Mouse (Mus musculus) stomach, embryonic 16.5 days (tissue): ENCODE measurements around the gene Mymx. TPM values are rescaled to one million over a fixed set of nuclear protein-coding genes. Genes with fewer than 3 reads are reported as not detected.

Experiments
- ATAC-seq: fragments of 200-750 bp; cut with Nextera tagmentation; 2 replicates; pipeline ENCODE4 v1.8.0; 2017; ENCODE audit warnings: moderate number of reproducible peaks, moderate TSS enrichment; ENCODE audit not compliant: insufficient read depth, low FRiP score
- H3K27ac ChIP-seq: fragments of 300-500 bp; sonication (generic); 2 replicates; pipeline ENCODE4 v1.5.1; 2014; ENCODE audit warnings: low read length
- H3K27me3 ChIP-seq: fragments of 300-500 bp; sonication (generic); 2 replicates; pipeline ENCODE4 v1.6.1; 2014; ENCODE audit warnings: low read length, control low read depth, mixed read lengths; ENCODE audit not compliant: control insufficient read depth, insufficient read depth
- H3K36me3 ChIP-seq: fragments of 300-500 bp; sonication (generic); 2 replicates; pipeline ENCODE4 v1.6.1; 2014; ENCODE audit warnings: low read length; ENCODE audit not compliant: control insufficient read depth, insufficient read depth
- H3K4me1 ChIP-seq: fragments of 300-500 bp; sonication (generic); 2 replicates; pipeline ENCODE4 v1.6.1; 2014; ENCODE audit warnings: low read length, control low read depth, mixed read lengths; ENCODE audit not compliant: control insufficient read depth, insufficient read depth
- H3K4me2 ChIP-seq: fragments of 300-500 bp; sonication (generic); 2 replicates; pipeline ENCODE4 v1.6.1; 2014; ENCODE audit warnings: low read depth, low read length, mixed read lengths
- H3K4me3 ChIP-seq: fragments of 300-500 bp; sonication (generic); replicated peaks from 2 replicates; pipeline ENCODE4 v1.5.1; 2014; ENCODE audit warnings: mild to moderate bottlenecking, low read length
- H3K9ac ChIP-seq: fragments of 300-500 bp; sonication (generic); 2 replicates; pipeline ENCODE4 v1.6.1; 2014; ENCODE audit warnings: low read length
- H3K9me3 ChIP-seq: fragments of 300-500 bp; sonication (generic); replicated peaks from 2 replicates; pipeline ENCODE4 v1.6.1; 2016; ENCODE audit warnings: low read length, control low read depth; ENCODE audit not compliant: control insufficient read depth
- WGBS: fragments of 180-500 bp; shearing (Covaris S2); extraction: QIAGEN DNeasy Blood & Tissue Kit; methylation state at CpG from one replicate; pipeline ENCODE4 v1.1.7; 2014; 5-methylcytosine and 5-hydroxymethylcytosine counted together
- polyA plus RNA-seq: library from polyadenylated mRNA; unstranded; fragments of >200 nt; fragmentation: Nextera tagmentation; extraction: Ambion mirVana; gene quantifications from 2 replicates; pipeline ENCODE4 v1.2.1, GENCODE M21; 2015

Gene Mymx
- polyA plus RNA-seq, 1 experiment from 2014 or later: 3.5 TPM

DNA sequence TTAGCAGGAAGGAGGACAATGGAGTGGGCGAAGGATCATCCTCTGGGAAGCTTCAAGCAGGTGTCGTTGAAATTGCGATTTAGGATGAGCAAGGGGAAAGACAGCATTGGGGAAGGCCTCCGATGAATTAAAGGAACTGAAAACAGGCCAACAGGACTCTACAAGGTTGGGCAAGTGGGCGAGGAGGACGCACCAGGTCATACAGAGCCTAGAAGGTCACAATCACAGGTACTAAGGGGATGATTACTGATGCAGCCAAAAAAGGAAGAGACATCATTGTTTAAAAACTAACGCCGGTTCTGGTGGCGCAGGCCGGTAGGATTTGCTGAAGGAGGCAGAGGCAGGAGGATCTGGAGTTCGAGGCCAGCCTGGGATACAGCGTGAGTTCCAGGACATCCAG lies 38.7 kb downstream of the Mymx start:
- Histone ChIP-seq H3K9ac (no peak overlapping the region), H3K4me3 (no peak overlapping the region), H3K36me3 (peaks cover 13% of the 10 kb centered on the region), H3K27me3 (no peaks in the 10 kb centered on the region), H3K9me3 (no peaks in the 10 kb centered on the region), H3K27ac (no peak overlapping the region), H3K4me2 (no peak overlapping the region), H3K4me1 (peaks cover 14% of the 10 kb centered on the region)
- ATAC-seq: no peak
- WGBS: 68% methylated on average over 12 of the region's 12 CpGs

DNA sequence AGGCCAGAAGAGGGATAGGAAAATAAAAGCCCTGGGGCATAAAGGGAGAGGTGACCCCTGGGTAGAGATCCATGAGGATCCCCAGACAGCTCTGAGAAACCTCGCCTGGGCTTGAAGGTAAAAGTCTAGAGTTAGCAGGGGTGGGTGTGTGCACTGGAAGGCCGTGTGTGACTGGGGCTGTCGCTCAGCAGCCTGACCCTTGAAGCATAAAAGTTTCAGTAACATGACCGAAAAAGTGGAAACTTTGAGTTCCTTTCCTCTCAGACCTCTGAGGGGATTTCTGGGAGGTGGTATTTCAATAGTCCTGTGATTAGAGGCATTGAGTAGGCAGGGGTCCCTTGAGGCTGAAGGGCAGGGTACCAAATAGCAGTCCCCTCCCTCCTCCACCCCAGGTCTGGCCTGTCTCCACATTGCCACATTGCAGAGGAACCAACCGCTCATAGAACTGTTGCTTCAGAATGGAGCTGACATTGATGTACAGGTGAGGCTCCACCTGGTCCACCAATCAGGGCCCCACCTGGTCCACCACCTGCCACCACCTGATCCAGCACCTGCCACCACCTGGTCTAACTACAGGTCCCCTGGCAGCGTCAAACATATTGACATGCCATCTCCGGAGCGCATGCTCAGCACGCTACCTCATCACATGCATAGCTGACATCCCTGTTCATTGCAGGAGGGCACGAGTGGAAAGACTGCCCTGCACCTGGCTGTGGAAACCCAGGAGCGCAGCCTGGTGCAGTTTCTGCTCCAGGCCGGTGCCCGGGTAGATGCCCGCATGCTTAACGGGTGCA lies 42.0 kb downstream of the Mymx start:
- H3K27me3 ChIP-seq: peaks cover 9% of the 10 kb centered on the region
- no peak overlapping the region for H3K9ac ChIP-seq
- no peak overlapping the region for H3K4me3 ChIP-seq
- no peaks in the 10 kb centered on the region for H3K36me3 ChIP-seq
- no peak overlapping the region for H3K4me2 ChIP-seq
- H3K4me1 ChIP-seq: peaks cover 9% of the 10 kb centered on the region
- H3K27ac ChIP-seq: no peak overlapping the region
- 83% methylated on average over 15 of the region's 15 CpGs for WGBS
- H3K9me3 ChIP-seq: no peaks in the 10 kb centered on the region
- no peak for ATAC-seq

DNA sequence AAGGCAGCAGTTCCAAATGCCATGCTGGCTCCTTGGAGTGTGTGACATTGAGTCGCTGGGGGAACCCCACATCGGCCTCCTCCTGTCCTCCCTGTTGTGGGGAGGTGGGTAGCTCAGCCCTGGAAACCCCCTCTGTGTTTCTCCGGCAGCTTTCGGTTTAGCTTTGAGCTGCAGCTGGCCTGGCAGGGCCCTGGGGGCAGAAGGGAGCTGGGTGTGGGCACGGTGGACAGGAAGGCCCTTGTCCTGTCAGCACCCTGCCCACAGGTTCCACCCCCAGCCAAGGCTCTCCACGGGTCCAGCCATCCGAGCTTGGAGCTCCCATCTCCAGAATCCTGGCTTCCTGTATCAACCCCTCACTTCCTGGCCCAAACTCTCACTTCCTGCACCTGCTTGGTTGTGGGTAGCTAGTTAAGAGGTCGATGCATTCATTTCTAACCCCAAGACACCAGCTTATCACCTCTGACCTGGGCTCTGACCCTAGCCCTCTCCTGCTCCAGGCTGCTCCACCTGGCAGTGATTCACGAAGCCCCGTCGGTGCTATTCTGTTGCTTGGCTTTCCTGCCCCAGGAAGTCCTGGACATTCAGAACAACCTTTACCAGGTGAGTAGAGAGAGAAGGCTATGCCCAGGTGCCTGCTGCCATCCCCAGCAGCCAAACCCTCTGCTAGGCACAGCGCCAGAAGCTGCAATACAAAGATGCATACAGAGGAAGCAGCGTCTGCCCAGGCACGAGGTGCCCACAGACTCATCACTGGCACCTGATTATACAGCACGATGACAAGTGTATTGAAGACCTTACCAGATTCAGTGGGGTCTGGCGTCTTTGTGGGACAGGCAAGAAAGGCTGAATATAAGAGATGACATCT lies 43.7 kb downstream of the Mymx start:
- ATAC-seq: no peak
- Histone ChIP-seq H3K27me3 (peaks cover 9% of the 10 kb centered on the region), H3K4me1 (peaks cover 4% of the 10 kb centered on the region; the same call in 1 of the 2 replicates), H3K4me3 (no peak overlapping the region), H3K9me3 (no peaks in the 10 kb centered on the region), H3K27ac (no peak overlapping the region), H3K36me3 (no peaks in the 10 kb centered on the region), H3K4me2 (no peak overlapping the region), H3K9ac (0 out of 2 replicates have a peak overlapping the region, but pooled peaks have one; percentile 16)
- WGBS: 71% methylated on average over 16 of the region's 16 CpGs

DNA sequence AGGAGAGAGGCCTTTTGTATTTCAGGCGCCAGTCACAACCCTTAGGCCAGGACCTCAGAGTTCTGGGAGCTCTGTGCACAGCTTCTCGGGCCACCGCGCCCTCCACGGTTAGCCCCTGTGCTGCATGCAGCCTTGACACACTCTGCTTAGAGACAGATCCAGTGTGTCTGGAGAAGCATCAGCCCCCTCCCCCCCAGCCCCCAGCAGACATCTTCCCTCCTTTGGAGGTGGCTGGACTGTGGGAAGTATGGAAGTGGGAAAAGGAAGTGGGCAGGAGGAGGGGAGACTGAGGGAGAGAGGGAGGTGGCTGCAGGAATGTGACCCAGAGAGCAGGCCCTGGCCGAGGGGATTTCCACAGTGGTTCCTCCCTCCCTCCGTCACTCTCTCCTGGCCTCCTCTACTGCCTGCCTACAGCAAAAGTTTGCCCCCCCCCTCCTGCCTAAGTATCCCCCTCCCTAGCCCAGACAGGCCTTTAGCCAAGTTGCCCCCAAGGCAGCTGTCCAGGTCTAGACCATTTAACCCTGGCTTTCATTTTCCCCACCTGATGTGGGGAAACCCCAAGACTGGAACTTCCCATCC lies 44.6 kb downstream of the Mymx start:
- Histone ChIP-seq H3K4me3 (peak overlapping the region; percentile 18), H3K27ac (no peak overlapping the region), H3K4me1 (peaks cover 4% of the 10 kb centered on the region; the same call in 1 of the 2 replicates), H3K9me3 (no peaks in the 10 kb centered on the region), H3K27me3 (peaks cover 9% of the 10 kb centered on the region), H3K36me3 (no peaks in the 10 kb centered on the region), H3K4me2 (peak overlapping the region; percentile 12; the same call in 1 of the 2 replicates), H3K9ac (peak overlapping the region; percentile 31)
- ATAC-seq: no peak
- WGBS: 53% methylated on average over 6 of the region's 7 CpGs

DNA sequence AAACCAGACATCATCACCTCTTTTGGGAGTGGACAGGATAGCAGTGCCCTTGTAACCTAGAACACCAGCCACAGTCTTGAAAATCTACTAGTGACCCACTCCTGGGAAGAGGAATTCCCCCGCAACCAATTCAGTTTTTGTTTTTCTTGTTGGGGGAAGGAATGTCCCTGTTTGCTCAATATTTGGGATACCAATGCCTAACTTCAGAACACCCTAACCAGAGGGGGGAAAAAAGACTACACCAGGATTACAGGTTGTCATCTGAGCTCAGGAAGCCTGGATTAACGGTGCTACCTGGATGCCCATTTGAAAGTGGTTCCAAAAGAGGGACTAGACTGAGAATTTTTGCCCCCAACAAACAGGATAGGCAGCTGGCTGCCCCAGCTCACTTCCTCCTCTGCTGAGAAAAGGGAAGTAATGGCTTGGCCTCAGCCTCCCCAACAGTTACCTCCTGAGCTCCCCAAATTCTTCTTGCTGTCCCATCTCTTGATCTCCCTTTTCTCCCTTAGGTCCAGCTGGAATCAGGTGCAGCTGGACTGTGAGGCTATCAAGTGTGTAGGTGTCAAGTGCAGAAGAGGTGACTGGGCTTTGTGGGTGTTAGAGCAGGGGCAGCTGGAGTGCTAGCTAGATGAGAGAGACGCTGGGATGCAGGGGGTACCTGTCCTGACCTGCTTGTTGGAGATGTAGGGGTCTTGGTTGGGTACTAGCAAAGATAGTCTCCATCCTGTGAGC lies 45.2 kb downstream of the Mymx start:
- Histone ChIP-seq H3K4me1 (peaks cover 4% of the 10 kb centered on the region; the same call in 1 of the 2 replicates), H3K4me2 (peak overlapping the region; percentile 97), H3K36me3 (no peaks in the 10 kb centered on the region), H3K4me3 (peak overlapping the region; percentile 72), H3K9me3 (no peaks in the 10 kb centered on the region), H3K9ac (peak overlapping the region; percentile 76), H3K27me3 (peaks cover 9% of the 10 kb centered on the region), H3K27ac (no peak overlapping the region)
- 63% methylated on average over 3 of the region's 3 CpGs for WGBS
- ATAC-seq: no peak

DNA sequence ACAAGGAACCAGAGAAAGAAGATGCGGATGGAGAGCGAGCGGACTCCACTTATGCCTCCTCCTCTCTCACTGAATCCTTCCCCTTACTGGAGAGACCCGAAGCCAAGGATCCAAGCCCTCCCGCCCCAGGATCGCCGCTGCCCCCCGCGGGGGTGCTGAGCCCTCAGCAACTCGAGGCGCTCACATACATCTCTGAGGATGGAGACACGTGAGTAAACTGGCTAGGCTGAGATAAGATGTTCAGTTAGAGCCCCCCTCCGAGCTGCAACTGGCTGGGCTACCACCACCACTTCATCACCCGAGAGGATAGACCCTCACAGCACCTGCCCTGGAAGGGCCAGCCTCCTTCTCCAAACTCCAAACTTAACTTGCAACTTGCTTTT lies 45.8 kb downstream of the Mymx start:
- H3K9ac ChIP-seq: peak overlapping the region; percentile 76
- H3K4me1 ChIP-seq: peaks cover 4% of the 10 kb centered on the region; the same call in 1 of the 2 replicates
- H3K4me3 ChIP-seq: peak overlapping the region; percentile 72
- ATAC-seq: no peak
- no peaks in the 10 kb centered on the region for H3K36me3 ChIP-seq
- H3K27me3 ChIP-seq: peaks cover 9% of the 10 kb centered on the region
- H3K9me3 ChIP-seq: no peaks in the 10 kb centered on the region
- no peak overlapping the region for H3K27ac ChIP-seq
- WGBS: 2% methylated on average over 14 of the region's 14 CpGs
- peak overlapping the region; percentile 97 for H3K4me2 ChIP-seq

DNA sequence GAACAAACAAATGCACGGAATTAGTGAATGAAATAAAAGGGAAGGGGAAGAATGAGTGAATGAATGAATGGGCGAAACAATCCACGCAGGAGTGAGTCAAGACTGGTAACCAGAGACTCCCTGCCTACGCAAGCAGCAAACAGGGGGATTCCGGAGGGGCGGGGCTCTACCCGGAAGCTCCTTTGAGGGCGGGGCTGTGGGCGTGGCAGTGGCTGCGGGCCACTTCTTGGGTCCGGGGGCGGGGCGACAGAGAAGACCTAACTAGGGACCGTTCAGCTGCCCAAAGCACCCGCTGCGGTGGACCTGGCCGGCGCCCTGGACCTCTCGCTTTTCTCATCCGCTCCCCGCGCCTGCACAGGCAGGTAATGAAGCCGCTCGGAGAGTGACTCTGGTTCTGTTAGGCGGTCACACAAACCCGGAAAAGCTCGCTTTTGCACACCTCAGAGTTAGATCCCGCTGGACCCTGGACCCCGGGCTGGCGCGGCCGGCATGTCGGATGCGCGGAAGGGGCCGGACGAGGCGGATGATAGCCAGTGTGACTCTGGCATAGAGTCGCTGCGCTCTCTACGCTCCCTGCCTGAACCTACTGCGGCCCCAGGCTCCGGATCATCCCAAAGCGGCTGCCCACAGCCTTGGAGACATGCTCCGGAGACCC lies 46.3 kb downstream of the Mymx start, which contains the start of gene Nfkbie:
Nfkbie (plus strand) TSS at position 252 of the 655 bp plus-strand sequence.
- H3K36me3 ChIP-seq: no peaks in the 10 kb centered on the region
- H3K27me3 ChIP-seq: peaks cover 9% of the 10 kb centered on the region
- peak within 1 kb of the TSS; percentile 97 for H3K4me2 ChIP-seq
- peaks cover 4% of the 10 kb centered on the region; the same call in 1 of the 2 replicates for H3K4me1 ChIP-seq
- peak within 1 kb of the TSS; percentile 76 for H3K9ac ChIP-seq
- peak within 1 kb of the TSS; percentile 72 for H3K4me3 ChIP-seq
- peak; percentile 87 for ATAC-seq
- peak within 1 kb of the TSS; percentile 8; the same call in 1 of the 2 replicates for H3K27ac ChIP-seq
- H3K9me3 ChIP-seq: no peaks in the 10 kb centered on the region
- WGBS: under 1% methylated on average over 45 of the region's 45 CpGs

DNA sequence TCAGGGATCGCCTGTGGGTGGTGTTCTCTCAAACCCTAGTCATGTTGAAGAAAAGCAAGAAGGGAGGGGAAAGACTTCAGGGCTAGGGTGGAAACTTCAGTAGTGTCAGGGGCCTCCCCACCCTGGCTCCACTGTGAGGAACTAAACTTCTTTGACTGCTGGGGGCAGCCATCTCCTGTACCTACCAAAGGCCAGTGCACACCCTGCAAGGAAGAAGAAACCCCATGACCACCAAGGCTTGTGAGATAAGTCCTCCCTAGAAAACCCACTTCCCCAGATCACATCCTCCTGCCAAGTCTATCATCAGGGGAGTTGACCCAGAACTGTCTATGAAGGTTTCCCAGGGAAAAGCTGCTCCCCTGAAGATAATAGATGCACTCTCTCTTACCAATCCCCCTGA lies 47.5 kb downstream of the Mymx start:
- Histone ChIP-seq H3K9me3 (no peaks in the 10 kb centered on the region), H3K36me3 (no peaks in the 10 kb centered on the region), H3K4me1 (peaks cover 13% of the 10 kb centered on the region), H3K9ac (no peak overlapping the region), H3K4me3 (no peak overlapping the region), H3K27ac (no peak overlapping the region), H3K4me2 (no peak overlapping the region), H3K27me3 (peaks cover 12% of the 10 kb centered on the region)
- ATAC-seq: no peak
- WGBS: 53% methylated on average over 1 of the region's 1 CpGs
